Mouse (Mus musculus) cerebellum, adult 2 months (tissue): ENCODE results near the gene Sp2.

Experiments used
- CTCF ChIP-seq: fragments of 200-500 bp; IDR thresholded peaks from 2 replicates; pipeline ENCODE4 v1.5.1; 2011; ENCODE audit warnings: low read depth, mild to moderate bottlenecking, control low read depth, low read length, moderate library complexity, borderline replicate concordance; ENCODE audit not compliant: insufficient read depth
- POLR2A ChIP-seq: fragments of 200-500 bp; IDR thresholded peaks from 2 replicates; pipeline ENCODE4 v1.6.1; 2011; ENCODE audit warnings: low read length, control low read depth, borderline replicate concordance; ENCODE audit not compliant: insufficient read depth

GRCm38 (mm10) chr11:96982355-96982754, 404 bp downstream of the Sp2 start:
- TF ChIP-seq POLR2A (no peak), CTCF (peak; percentile 95)
